Mouse (Mus musculus): ENCODE data around the gene Tmeff1. TPM values are rescaled to one million over a fixed set of nuclear protein-coding genes. Genes with fewer than 3 reads are reported as not detected.

Gene Tmeff1
- 0.89 to 2.1 TPM (median 1.6 TPM) in 4 replicates for total RNA-seq (2023)

GRCm38 (mm10) chr4:48584421-48585240 is at the start of gene Tmeff1:
Gene Tmeff1, plus strand, starts transcription at chr4:48585174.

GRCm38 (mm10) chr4:48539841-48540575 is 45.0 kb upstream of the Tmeff1 start, which contains the start of gene Msantd3:
Gene Msantd3, plus strand, starts transcription at chr4:48539935.

GRCm38 (mm10) chr4:48663271-48663670 is 78.3 kb downstream of the Tmeff1 start, which contains the start of gene Cavin4:
Gene Cavin4, plus strand, starts transcription at chr4:48663514.

Other genes with a start within 250 kb of the Tmeff1 start
- gene Tex10, start 111.7 kb upstream of the Tmeff1 start, total RNA-seq (2023) = 92.1 to 106 TPM (median 98.8 TPM) in 4 replicates
- gene Msantd3, start 45.2 kb upstream of the Tmeff1 start, total RNA-seq (2023) = not detected in 4 replicates
- 0.25 to 0.46 TPM in 2 of 4 replicates, not detected in the others for gene Cavin4, start 78.3 kb downstream of the Tmeff1 start, total RNA-seq (2023)